Mouse (Mus musculus) kidney, adult 2 months (tissue): ENCODE measurements around the gene Hpcal1. TPM values are rescaled to one million over a fixed set of nuclear protein-coding genes. Genes with fewer than 3 reads are reported as not detected.
A peak's percentile ranks its signal among the peaks of the same experiment; 100 is the strongest.

Source experiments
- DNase-seq: peaks from one replicate; pipeline ENCODE4 v3.0.0; 2021
- H3K27ac ChIP-seq: fragments of 200-500 bp; 2 replicates; pipeline ENCODE4 v1.5.1; 2012; ENCODE audit warnings: low read depth, low read length, control low read depth, inconsistent platforms; ENCODE audit not compliant: insufficient read depth
- H3K27me3 ChIP-seq: fragments of 200-500 bp; replicated peaks from 2 replicates; pipeline ENCODE4 v1.6.1; 2012; ENCODE audit warnings: mild to moderate bottlenecking, moderate library complexity, low read length, inconsistent platforms; ENCODE audit not compliant: control insufficient read depth, insufficient read depth
- H3K36me3 ChIP-seq: fragments of 200-500 bp; 2 replicates; pipeline ENCODE4 v1.6.1; 2012; ENCODE audit warnings: mild to moderate bottlenecking, moderate library complexity, low read length, inconsistent platforms; ENCODE audit not compliant: control insufficient read depth, insufficient read depth
- H3K4me1 ChIP-seq: fragments of 200-500 bp; 2 replicates; pipeline ENCODE4 v1.6.1; 2011; ENCODE audit warnings: low read length; ENCODE audit not compliant: control insufficient read depth, insufficient read depth
- H3K4me3 ChIP-seq: fragments of 200-500 bp; 2 replicates; pipeline ENCODE4 v1.5.1; 2011; ENCODE audit warnings: mild to moderate bottlenecking, low read depth, low read length, control low read depth; ENCODE audit not compliant: insufficient read depth
- CTCF ChIP-seq: fragments of 200-500 bp; conservative IDR thresholded peaks from 2 replicates; pipeline ENCODE4 v1.5.1; 2011; ENCODE audit warnings: low read depth, mild to moderate bottlenecking, control low read depth, low read length, moderate library complexity, mixed read lengths; ENCODE audit not compliant: insufficient read depth, insufficient read length
- POLR2A ChIP-seq: fragments of 200-500 bp; IDR thresholded peaks from one replicate; pipeline ENCODE4 v1.6.1; 2011; ENCODE audit warnings: low read depth, low read length, control low read depth
- WGBS: fragments of 180-500 bp; shearing (Covaris S2); methylation state at CpG from one replicate; pipeline ENCODE4 v1.1.7; 2018; 5-methylcytosine and 5-hydroxymethylcytosine counted together
- polyA plus RNA-seq: library from polyadenylated mRNA; depleted of rRNA; stranded (reverse); fragments of >200 nt; gene quantifications from 2 replicates; pipeline ENCODE4 v1.2.3, GENCODE M21; 2012

The Hpcal1 gene
- polyA plus RNA-seq, 1 experiment, result 128 TPM

GRCm38 (mm10) chr12:17696395-17696794 is 5.7 kb downstream of the Hpcal1 start:
- no peaks in the 10 kb centered on the region for H3K36me3 ChIP-seq
- 93% methylated on average over 7 of the region's 7 CpGs for WGBS
- H3K4me1 ChIP-seq, result peaks cover 40% of the 10 kb centered on the region
- no peaks in the 10 kb centered on the region for H3K27me3 ChIP-seq
- H3K4me3 ChIP-seq, result no peak overlapping the region
- no peak overlapping the region for H3K27ac ChIP-seq
- no peak for DNase-seq
- TF ChIP-seq POLR2A, result no peak
- TF ChIP-seq CTCF, result no peak

- no peak for DNase-seq
- TF ChIP-seq POLR2A (no peak), CTCF (no peak)
- H3K4me3 ChIP-seq, result no peak overlapping the region
- H3K4me1 ChIP-seq, result peaks cover 54% of the 10 kb centered on the region
- H3K36me3 ChIP-seq, result no peaks in the 10 kb centered on the region
- WGBS, result 85% methylated on average over 4 of the region's 4 CpGs
- H3K27me3 ChIP-seq, result no peaks in the 10 kb centered on the region
- no peak overlapping the region for H3K27ac ChIP-seq
Observed at GRCm38 (mm10) chr12:17698934-17699333, 8.3 kb downstream of the Hpcal1 start.

GRCm38 (mm10) chr12:17699480-17699879 is 8.8 kb downstream of the Hpcal1 start:
- TF ChIP-seq POLR2A (no peak), CTCF (no peak)
- 52% methylated on average over 1 of the region's 1 CpGs for whole genome bisulfite sequencing
- H3K36me3 ChIP-seq, result no peaks in the 10 kb centered on the region
- H3K4me3 ChIP-seq, result no peak overlapping the region
- H3K4me1 ChIP-seq, result peaks cover 57% of the 10 kb centered on the region
- peak; percentile 63 for DNase-seq
- no peak overlapping the region for H3K27ac ChIP-seq
- H3K27me3 ChIP-seq, result no peaks in the 10 kb centered on the region

GRCm38 (mm10) chr12:17701131-17701720 is 10.6 kb downstream of the Hpcal1 start:
- H3K36me3 ChIP-seq, result no peaks in the 10 kb centered on the region
- H3K4me3 ChIP-seq, result no peak overlapping the region
- H3K27me3 ChIP-seq, result no peaks in the 10 kb centered on the region
- TF ChIP-seq POLR2A, result no peak
- no peak for TF ChIP-seq CTCF
- DNase-seq, result peak; percentile 55
- WGBS, result 43% methylated on average over 5 of the region's 5 CpGs
- H3K4me1 ChIP-seq, result peaks cover 46% of the 10 kb centered on the region
- H3K27ac ChIP-seq, result peak overlapping the region; percentile 9; the same call in 1 of the 2 replicates

- H3K4me1 ChIP-seq, result peaks cover 46% of the 10 kb centered on the region
- 14% methylated on average over 2 of the region's 2 CpGs for WGBS
- H3K4me3 ChIP-seq, result no peak overlapping the region
- peak overlapping the region; percentile 51 for H3K27ac ChIP-seq
- H3K27me3 ChIP-seq, result no peaks in the 10 kb centered on the region
- TF ChIP-seq POLR2A, result no peak
- no peak for TF ChIP-seq CTCF
- H3K36me3 ChIP-seq, result no peaks in the 10 kb centered on the region
- DNase-seq, result peak; percentile 57
Observed at GRCm38 (mm10) chr12:17701795-17702194, 11.1 kb downstream of the Hpcal1 start.

GRCm38 (mm10) chr12:17702257-17702943 is 11.7 kb downstream of the Hpcal1 start:
- peak; percentile 74 for DNase-seq
- WGBS, result 20% methylated on average over 9 of the region's 9 CpGs
- H3K4me1 ChIP-seq, result peaks cover 46% of the 10 kb centered on the region
- no peaks in the 10 kb centered on the region for H3K36me3 ChIP-seq
- TF ChIP-seq CTCF (no peak), POLR2A (no peak)
- H3K4me3 ChIP-seq, result no peak overlapping the region
- H3K27ac ChIP-seq, result peak overlapping the region; percentile 51
- H3K27me3 ChIP-seq, result no peaks in the 10 kb centered on the region

GRCm38 (mm10) chr12:17702944-17703335 is 12.3 kb downstream of the Hpcal1 start:
- Histone ChIP-seq H3K4me3 (no peak overlapping the region), H3K27me3 (no peaks in the 10 kb centered on the region), H3K36me3 (no peaks in the 10 kb centered on the region), H3K4me1 (peaks cover 46% of the 10 kb centered on the region), H3K27ac (peak overlapping the region; percentile 28; the same call in 1 of the 2 replicates)
- 59% methylated on average over 6 of the region's 6 CpGs for WGBS
- TF ChIP-seq CTCF (no peak), POLR2A (no peak)
- DNase-seq, result peak; percentile 49
